Mouse (Mus musculus) kidney, embryonic 14.5 days (tissue): ENCODE measurements around the gene Trp53rkb. TPM values are rescaled to one million over a fixed set of nuclear protein-coding genes. Genes with fewer than 3 reads are reported as not detected.

ENCODE experiments used
- ATAC-seq: fragments of 200-750 bp; cut with Nextera tagmentation; 2 replicates; pipeline ENCODE4 v1.8.0; 2017; ENCODE audit warnings: moderate number of reproducible peaks, mild to moderate bottlenecking, moderate TSS enrichment, moderate library complexity; ENCODE audit not compliant: low FRiP score, low TSS enrichment
- H3K27ac ChIP-seq: fragments of 300-500 bp; sonication (generic); 2 replicates; pipeline ENCODE4 v1.5.1; 2014; ENCODE audit warnings: low read depth, mild to moderate bottlenecking, low read length, moderate library complexity, mixed read lengths
- H3K27me3 ChIP-seq: fragments of 300-500 bp; sonication (generic); 2 replicates; pipeline ENCODE4 v1.6.1; 2014; ENCODE audit warnings: mild to moderate bottlenecking, low read length; ENCODE audit not compliant: control insufficient read depth, insufficient read depth
- H3K36me3 ChIP-seq: fragments of 300-500 bp; sonication (generic); 2 replicates; pipeline ENCODE4 v1.6.1; 2014; ENCODE audit warnings: low read length, mixed read lengths; ENCODE audit not compliant: control insufficient read depth, insufficient read depth
- H3K4me1 ChIP-seq: fragments of 300-500 bp; sonication (generic); 2 replicates; pipeline ENCODE4 v1.6.1; 2014; ENCODE audit warnings: low read length, mixed read lengths; ENCODE audit not compliant: control insufficient read depth, insufficient read depth
- H3K4me2 ChIP-seq: fragments of 300-500 bp; sonication (generic); replicated peaks from 2 replicates; pipeline ENCODE4 v1.6.1; 2014; ENCODE audit warnings: low read depth, mild to moderate bottlenecking, low read length
- H3K4me3 ChIP-seq: fragments of 300-500 bp; sonication (generic); 2 replicates; pipeline ENCODE4 v1.5.1; 2014; ENCODE audit warnings: mild to moderate bottlenecking, low read length
- H3K9ac ChIP-seq: fragments of 300-500 bp; sonication (generic); 2 replicates; pipeline ENCODE4 v1.6.1; 2014; ENCODE audit warnings: low read depth, mild to moderate bottlenecking, low read length, moderate library complexity
- H3K9me3 ChIP-seq: fragments of 300-500 bp; sonication (generic); 2 replicates; pipeline ENCODE4 v1.6.1; 2016; ENCODE audit warnings: low read length; ENCODE audit not compliant: control insufficient read depth
- WGBS: fragments of 180-500 bp; shearing (Covaris S2); extraction: QIAGEN DNeasy Blood & Tissue Kit; methylation state at CpG from one replicate; pipeline ENCODE4 v1.1.7; 2014; 5-methylcytosine and 5-hydroxymethylcytosine counted together
- polyA plus RNA-seq: library from polyadenylated mRNA; unstranded; fragments of >200 nt; fragmentation: Nextera tagmentation; extraction: Ambion mirVana; gene quantifications from 2 replicates; pipeline ENCODE4 v1.2.1, GENCODE M21; 2014

Trp53rkb gene
- polyA plus RNA-seq, 1 experiment from 2014 or later = 10.1 TPM

DNA sequence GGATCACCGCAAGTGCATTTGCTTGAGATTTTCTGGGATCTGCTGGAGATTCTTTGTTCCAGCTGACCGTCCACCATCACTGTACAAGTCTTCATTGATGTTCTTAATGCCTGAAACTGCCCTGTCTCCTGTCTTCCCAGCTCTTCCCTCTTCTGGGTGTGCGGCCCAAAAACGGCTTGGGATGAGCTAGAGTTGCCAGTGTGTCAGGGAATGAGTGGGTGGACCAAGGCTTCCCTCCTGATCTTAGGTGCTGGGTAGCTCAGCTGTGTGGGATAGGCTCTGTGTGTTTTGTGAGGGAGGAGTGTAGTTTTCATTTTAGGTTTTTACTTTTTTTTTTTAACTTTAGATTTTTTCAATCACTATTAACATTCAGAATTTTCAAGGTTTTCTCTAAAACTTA lies 42.5 kb downstream of the Trp53rkb start:
- Histone ChIP-seq H3K9ac (no peak overlapping the region), H3K36me3 (peaks cover 9% of the 10 kb centered on the region; the same call in 1 of the 2 replicates), H3K9me3 (no peaks in the 10 kb centered on the region), H3K4me2 (no peak overlapping the region), H3K27ac (no peak overlapping the region), H3K4me1 (no peaks in the 10 kb centered on the region), H3K27me3 (no peaks in the 10 kb centered on the region), H3K4me3 (no peak overlapping the region)
- ATAC-seq = no peak
- WGBS = 83% methylated on average over 4 of the region's 4 CpGs

DNA sequence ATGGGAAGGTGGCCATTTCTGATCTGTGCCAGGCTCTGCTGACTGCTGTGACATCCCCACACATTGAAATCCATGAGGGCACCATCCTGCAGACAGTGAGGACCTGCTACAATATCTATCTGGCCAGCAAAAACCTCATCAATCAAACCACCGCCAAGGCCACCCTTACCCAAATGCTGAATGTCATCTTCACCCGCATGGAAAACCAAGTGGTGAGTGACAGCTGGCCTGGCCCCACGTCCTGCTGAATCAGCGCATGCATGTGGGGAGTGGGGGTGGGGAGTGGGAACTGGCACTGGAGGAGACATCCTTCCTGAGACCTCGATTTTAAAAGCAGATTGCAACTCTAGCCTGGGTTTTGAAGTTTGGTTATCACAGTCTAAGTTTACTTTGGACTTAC lies 43.2 kb downstream of the Trp53rkb start:
- Histone ChIP-seq H3K4me1 (no peaks in the 10 kb centered on the region), H3K36me3 (peaks cover 9% of the 10 kb centered on the region; the same call in 1 of the 2 replicates), H3K27me3 (no peaks in the 10 kb centered on the region), H3K4me3 (no peak overlapping the region), H3K9me3 (no peaks in the 10 kb centered on the region), H3K9ac (no peak overlapping the region), H3K27ac (no peak overlapping the region), H3K4me2 (no peak overlapping the region)
- 78% methylated on average over 5 of the region's 5 CpGs for WGBS
- ATAC-seq = no peak

DNA sequence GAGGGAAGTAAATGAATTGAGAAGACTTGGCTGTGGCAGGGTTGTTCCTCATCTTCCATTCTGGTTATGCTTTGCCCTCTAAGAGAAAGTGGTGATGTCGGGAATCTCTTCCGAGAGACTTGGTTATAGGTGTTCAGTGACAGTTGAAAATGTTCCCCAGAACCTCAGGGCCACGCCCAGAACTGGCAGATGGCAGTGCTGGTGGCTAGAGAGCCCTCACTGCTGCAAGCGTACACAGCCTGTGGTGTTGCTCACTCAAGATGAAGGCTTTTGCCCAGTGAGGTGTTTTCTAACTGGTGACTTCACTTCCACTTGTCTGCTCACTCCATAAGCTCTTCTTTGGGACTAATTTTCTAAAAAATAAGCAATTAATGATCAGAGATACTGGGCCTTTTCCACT lies 49.5 kb downstream of the Trp53rkb start:
- Histone ChIP-seq H3K27ac (no peak overlapping the region), H3K36me3 (no peaks in the 10 kb centered on the region; the same call in 1 of the 2 replicates), H3K9ac (no peak overlapping the region), H3K4me3 (no peak overlapping the region), H3K27me3 (no peaks in the 10 kb centered on the region), H3K9me3 (no peaks in the 10 kb centered on the region), H3K4me2 (no peak overlapping the region), H3K4me1 (no peaks in the 10 kb centered on the region)
- ATAC-seq = no peak
- WGBS = 85% methylated on average over 4 of the region's 4 CpGs

Other genes with a start within 250 kb of the Trp53rkb start
- 12.9 and 16.9 TPM in 2 replicates for gene Prex1, start 78.7 kb upstream of the Trp53rkb start, polyA plus RNA-seq
- gene Arfgef2, start 13.1 kb downstream of the Trp53rkb start, polyA plus RNA-seq = 2.8 and 5.6 TPM in 2 replicates
- gene Cse1l, start 113.5 kb downstream of the Trp53rkb start, polyA plus RNA-seq = 135 and 187 TPM in 2 replicates
- 43.2 and 81.7 TPM in 2 replicates for gene Stau1, start 203.8 kb downstream of the Trp53rkb start, polyA plus RNA-seq
- 43.5 and 55.8 TPM in 2 replicates for gene Ddx27, start 222.7 kb downstream of the Trp53rkb start, polyA plus RNA-seq